Comparison of ENCODE assay signal across 13 mouse cellular contexts in the genomic region with DNA sequence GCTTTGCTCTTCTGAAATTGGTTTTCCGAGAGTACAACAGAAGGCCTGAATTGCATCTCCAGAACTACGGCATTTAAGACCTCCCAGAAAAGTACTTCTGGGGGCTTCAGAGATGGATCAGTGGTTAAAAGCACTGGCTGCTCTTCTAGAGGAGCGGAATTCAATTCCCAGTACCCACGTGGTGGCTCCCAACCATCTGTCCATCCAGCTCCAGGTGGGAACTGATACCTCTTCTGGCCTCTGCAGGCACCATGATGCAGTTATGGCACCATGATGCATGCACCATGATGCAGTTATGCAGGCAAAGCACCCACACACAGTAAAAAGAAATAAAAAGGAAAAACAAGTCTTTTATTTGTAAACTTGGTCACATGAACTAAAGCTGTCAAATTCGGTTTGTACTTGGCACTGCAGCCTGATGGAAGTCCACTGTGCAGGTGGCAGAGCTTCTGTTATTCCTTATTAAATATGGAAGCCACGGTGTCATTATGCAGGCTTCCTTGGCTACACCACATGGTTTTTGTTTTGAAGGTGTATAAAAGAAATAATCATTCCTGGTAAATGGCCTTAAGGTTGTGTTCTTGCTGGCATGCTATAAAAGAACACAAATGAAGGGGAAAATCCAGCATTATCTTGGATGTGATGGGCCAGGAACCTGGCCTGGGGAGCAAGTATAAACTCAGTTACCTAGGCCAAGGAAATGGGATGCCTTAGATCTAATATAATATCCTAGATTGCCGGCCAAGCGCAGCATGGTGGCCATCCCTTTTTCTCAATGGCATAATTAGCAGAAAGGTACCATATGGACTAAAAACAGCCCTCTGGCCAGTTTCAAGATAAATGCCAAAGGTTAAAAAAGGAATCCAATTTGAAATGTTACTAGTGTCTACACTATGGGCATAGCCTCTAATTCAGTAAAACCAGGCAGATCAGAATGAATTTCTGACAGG. TPM values are rescaled to one million over a fixed set of nuclear protein-coding genes. Genes with fewer than 3 reads are reported as not detected.
DNase-seq lines count a peak whose midpoint lies in the region; TF ChIP-seq lines count a peak whose summit lies in the region.
"Had no signal": no experiment of that assay in that cellular context is flagged by ENCODE, and none has a peak within 500 bp of the region (broad histone marks: within the 10 kb centered on the region; RNA-seq: fewer than 3 reads in every experiment).

No protein-coding gene starts in this region.

- no peak for TF ChIP-seq CTCF in brain, embryonic 14.5 days (IDR thresholded peaks at IDR 0.05; ENCODE audit: borderline replicate concordance, extremely low read depth, insufficient read depth, insufficient read length)

- TF ChIP-seq POLR2A in brain, embryonic 14.5 days (IDR thresholded peaks at IDR 0.05; ENCODE audit: borderline replicate concordance, extremely low read depth, insufficient read depth, insufficient read length, poor library complexity, severe bottlenecking) = no peak

- peak; percentile 13 for DNase-seq in brain, embryonic 14.5 days (ENCODE audit: low read depth)
- DNase-seq in cerebellum, adult 11-12 months = peak; percentile 74
- peak; percentile 86 for DNase-seq in cerebellum, adult 9-10 months
- peak; percentile 63 to 75 for DNase-seq in cerebellum, postnatal 25 days
- DNase-seq in natural killer cell, adult 2 months (ENCODE audit: low spot score in 2 of 2) = no peak
- no peak for DNase-seq in Muller cell, postnatal 12 days (ENCODE audit: inconsistent ontology term)
- no peak for DNase-seq in kidney, postnatal 10 days
- DNase-seq: adrenal gland, adult 8-10 months; forebrain, postnatal 0 days; gastrocnemius, postnatal 25 days; heart, adult 18-20 months; heart, postnatal 10 days; kidney, adult 18-20 months had no signal

RNA-seq across cellular contexts. Expression of gene Sms, which starts 20.1 kb away (rescaled TPM):
- polyA plus RNA-seq in brain, embryonic 14.5 days (2012; rRNA removed) = 108 and 115 TPM in 2 replicates

RNA-seq across cellular contexts. Expression of gene Phex, which starts 56.9 kb away (rescaled TPM):
- polyA plus RNA-seq in brain, embryonic 14.5 days (2012; rRNA removed) = 0.33 and 0.82 TPM in 2 replicates

Comparison
In these comparisons a context has a peak if more than half of its experiments do, and no peak if none do; other contexts are left out.
1. DNase-seq: peak in brain, embryonic 14.5 days (single experiment), cerebellum, adult 11-12 months (single experiment), cerebellum, adult 9-10 months (single experiment) and cerebellum, postnatal 25 days (2 of 2); none in natural killer cell, adult 2 months (0 of 2), Muller cell, postnatal 12 days (single experiment) and kidney, postnatal 10 days (single experiment).